Mouse (Mus musculus) embryo, embryonic 9.5 days (tissue): Measurements from ENCODE around the gene Fads3.

ENCODE experiments used
- DNase-seq: peaks from one replicate; pipeline ENCODE4 v3.0.0-alpha.2; 2017; ENCODE audit errors: extremely low spot score

Gene Fads3

DNA sequence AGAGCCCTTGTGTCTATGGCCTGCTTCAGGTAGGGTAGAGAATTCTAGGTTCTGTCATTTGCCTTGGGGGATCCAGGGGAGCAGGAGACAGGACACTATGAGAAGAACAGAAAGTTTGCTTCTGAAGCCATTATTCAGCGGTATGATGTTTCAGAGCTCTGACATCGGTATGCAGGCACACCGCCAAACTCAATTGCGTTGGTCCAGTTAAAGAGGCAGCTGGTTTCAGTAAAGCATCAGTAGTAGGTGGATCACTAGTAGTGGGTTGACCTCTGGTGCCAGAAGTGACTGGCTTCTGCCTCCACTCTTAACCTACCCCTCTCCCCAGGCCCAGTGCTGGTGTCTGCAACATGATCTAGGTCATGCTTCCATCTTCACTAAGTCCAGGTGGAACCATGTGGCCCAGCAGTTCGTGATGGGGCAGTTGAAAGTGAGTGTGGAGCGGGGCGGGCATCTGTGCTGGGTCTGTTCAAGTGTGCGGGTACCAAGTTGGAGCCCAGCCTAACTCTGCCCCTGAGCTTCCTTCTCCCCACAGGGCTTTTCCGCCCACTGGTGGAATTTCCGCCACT lies 12.4 kb downstream of the Fads3 start:
- DNase-seq: no peak

DNA sequence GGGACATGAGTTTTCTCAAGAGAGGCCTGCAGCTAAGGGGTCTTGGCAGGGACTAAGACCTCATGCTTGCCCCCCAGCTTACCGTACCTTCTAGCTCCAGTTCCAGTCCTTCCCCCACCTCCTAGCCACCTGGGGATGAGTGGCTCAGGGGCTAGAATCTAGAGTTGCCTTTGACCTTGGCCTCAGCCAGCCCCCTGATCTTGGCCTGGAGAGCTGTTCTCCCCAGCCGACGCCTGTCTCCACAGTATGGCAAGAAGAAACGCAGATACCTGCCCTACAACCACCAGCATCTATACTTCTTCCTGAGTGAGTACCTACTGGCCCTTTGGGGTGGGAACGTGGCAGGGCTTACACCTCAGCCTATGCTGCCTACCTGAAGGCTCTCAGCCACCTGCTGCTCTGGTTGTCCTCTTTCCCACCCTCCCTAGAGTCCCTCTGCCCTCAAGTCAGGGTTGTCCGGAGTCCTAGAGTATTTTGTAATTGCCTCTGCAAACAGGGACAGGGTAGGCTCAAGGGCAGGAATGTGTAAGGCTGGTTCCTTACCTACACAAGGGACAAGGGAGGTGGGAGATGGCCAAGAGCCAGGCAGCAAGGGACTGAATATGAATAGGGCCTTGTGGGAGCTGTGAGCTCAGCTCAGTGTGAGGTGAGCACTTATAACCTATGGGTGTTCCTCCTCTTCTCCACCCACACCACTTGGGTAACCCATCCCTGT lies 13.1 kb downstream of the Fads3 start:
- DNase-seq: no peak

DNA sequence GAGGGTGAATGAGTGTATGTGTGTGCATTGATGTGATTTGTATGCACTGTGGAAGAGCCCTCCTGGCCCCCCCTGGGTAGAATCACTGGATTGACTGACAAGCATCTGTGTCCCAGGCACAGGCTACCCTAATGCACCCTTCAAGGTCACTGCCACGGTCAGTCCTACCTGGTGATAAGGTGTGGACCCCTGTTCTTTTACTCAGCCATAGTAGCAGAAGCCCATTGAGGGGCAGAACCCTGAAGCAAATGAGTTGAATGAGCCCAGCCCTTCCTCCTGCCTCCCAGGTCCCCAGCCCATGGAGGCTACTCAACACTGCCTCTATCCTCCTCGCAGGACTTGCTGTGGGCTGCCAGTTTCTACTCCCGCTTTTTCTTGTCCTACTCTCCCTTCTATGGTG lies 13.9 kb downstream of the Fads3 start:
- no peak for DNase-seq

DNA sequence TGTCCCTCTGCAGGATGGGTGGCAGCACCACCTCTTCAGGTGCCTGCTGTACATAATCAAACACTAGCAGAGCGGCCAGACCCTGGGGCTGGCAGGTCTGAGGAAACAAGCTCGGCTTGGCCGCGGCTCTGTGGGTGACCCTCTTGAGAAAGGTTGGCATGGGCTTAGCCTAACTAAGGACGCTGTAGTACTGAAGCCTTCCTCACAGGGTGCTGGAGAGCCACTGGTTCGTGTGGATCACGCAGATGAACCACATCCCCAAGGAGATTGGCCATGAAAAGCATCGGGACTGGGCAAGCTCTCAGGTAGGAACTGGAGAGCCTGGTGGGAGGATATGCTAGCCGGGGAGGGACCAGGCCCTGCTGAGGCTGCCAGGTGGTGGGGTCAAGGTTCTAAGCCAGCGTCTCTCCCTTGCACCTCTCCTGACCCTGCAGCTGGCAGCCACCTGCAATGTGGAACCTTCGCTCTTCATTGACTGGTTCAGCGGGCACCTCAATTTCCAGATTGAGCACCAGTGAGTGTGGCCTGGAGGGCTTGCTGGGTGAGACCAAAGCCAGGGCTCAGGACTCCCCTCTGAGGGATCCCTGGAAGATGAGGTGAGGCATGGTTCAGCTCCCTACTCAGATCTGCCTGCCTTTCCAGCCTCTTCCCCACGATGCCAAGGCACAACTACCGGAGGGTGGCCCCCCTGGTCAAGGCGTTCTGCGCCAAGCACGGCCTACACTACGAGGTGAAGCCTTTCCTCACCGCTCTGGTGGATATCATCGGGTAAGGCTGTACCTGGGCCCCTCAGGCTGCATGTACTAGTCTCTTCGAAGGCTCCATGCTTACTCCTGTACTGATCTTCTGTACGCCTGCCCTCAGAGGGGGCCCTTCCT lies 14.7 kb downstream of the Fads3 start:
- DNase-seq: no peak

DNA sequence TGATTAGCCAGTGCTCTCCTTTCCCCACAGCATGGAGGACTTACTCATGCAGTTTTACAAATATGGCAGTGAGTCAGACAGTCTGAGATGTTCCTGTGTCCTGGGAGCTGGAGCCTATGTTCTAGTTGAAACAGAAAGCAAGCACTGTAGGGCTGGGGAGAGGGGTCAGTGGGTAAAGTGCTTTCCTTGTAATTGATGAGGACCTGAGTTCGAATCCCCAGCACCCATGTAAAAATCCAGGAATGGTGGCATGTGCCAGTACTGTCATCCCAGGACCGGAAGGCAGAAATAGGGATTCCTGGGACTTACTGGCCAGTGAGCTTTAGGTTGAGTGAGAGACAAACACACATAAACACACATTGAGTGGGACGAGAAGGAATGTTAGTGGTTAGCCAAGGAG lies 15.3 kb downstream of the Fads3 start:
- DNase-seq: no peak

DNA sequence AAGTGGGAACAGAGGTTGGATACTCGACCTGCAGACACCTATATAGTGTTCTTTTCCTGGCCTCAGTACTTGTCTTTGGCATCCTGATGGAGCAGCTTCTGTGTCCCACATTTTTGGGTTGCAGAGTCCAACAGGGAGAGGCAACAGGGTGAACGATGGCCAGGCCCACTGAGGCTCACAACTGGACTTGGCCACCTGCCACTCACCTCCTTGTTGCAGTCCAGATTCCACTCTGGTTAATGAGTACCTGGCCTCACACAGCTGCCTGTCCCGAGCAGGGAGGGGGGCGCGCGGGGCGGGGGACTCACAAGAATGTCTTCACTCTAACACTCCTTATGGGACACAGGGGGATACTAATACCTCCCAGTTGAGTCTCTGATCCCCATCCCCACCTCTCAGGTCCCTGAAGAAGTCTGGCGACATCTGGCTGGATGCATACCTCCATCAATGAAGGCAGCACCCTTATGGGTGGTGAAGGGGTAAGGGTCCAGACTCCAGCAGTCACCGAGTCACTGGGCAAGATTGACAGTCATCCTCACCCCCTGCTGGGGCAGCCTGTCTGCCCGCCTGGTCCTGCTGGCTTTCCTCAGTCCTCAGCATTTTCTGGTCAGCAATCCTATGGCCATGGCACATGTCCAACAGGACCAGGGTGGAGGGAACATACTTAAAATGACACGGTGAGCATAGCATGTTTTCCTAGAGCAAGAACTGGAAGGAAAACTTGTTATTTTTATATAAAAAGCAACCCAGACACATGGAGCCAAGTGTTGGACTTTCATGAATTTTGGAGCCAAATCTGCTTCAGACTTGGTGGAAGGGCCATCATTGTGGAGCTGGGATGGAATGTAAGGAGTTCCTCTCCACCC lies 16.4 kb downstream of the Fads3 start:
- no peak for DNase-seq

DNA sequence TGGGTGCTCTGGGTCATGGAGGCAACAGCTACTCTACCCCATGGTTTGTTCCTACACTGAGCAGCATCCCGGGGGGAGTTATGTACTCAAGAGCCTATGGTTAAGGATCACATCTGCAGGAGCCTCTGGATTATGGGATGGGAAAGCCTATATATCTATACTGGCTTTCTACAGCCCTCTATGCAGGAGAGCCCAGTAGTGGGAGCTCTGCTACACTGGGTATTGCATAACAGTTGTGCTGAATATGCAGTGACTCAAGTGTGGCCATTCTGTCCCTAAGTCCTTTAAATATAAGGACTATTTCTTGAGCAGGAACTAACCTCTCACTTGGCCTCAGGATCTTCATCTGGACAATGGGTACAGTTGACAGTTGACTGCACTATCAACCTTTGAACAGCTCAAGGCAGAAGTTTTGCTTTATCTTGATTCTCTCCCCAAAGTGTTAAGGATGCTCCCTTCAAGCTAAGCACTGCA lies 17.0 kb downstream of the Fads3 start:
- no peak for DNase-seq

DNA sequence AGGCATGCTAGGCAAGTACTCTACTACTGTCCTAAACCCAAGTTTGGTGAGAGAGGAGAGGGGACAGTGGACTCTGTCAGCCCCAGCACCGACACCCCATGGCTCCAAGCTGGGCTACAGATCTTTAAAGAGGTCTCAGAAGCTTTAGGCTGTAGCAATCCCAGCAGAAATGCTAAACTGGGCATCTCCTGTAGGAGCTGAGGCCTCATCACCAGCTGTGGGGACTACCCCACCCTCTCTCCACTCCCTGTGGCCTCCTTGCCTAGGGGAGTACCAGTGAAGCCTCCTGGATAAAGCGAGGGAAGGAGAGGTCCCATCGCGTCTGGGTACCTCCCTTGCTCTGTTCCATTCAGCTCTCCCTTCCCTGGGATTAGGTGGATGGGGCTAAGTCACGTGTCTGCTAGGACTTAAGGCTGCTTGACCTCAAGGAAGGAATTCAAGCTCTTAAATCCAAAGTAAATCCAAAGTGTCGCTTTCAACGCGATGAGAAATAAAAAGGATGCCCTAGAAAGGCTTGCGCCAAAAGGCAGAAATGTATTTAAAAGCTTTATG lies 17.6 kb downstream of the Fads3 start:
- DNase-seq: no peak

DNA sequence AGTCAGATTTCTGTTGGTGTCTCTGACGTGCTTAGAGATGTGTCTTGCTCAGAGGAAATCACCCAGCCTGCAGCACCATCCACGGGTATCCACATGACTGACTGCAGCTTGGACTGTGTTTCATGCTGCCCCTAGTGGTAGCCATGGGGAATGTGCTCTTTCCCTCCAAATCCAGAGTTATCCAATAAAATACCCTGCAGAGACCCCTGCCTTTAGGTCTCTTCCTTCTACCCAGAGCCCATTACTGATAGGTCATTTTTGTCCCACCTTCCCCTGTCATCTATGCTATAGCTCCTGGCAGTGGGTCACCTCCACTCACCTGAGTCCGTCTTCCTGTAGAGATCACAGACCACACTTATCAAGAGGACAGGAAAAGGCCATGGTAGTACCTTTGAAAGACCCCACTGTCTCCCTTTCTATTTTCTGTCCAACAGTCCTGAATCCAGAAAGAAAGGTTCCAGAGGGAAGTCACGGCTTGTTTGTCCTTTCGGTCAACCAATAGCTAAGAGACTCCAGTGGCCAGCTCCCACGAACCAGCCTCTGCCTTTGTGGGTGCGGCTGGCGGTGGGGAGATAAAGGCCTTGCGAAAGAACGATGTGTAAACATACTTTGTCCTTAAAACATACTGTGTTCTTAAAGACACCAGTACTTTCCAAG lies 18.7 kb downstream of the Fads3 start:
- DNase-seq: peak; percentile 49

DNA sequence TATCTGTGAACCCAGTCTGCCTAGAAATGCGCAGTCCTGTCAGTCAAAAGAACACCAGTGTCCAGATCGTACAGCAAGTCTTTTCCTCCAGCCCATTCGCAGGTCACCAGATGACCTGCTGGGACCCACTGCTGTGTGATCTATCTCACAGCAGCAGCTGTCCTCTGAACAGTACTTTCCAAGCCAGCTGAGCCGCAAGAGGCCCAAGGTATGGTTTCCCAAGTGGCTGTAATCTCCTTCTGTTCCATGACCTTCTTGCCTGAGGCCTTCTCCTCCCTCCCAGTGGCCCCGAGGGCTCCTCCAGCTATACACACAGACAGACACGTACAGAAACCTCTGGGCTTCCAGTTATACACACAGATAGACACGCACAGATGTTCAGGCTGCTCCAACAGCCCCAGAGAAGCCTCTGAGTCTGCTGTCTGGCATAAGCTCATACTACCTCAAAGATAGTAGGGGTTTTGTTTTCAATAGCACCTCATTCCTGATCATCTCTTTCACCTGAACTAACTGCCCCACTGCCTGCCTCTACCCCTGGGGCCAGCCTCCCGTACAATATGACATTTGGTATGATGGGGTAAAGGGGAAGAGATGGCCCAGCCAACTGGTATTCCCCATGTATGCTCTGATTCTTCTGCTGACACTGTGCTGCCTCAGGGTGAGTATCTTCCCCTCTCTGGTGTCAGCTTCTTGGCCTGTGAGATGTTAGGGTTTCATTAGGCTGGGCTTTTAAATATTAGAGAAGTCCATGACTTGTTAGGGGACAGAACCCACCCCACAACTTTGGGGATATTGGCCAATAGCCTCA lies 19.6 kb downstream of the Fads3 start:
- no peak for DNase-seq

DNA sequence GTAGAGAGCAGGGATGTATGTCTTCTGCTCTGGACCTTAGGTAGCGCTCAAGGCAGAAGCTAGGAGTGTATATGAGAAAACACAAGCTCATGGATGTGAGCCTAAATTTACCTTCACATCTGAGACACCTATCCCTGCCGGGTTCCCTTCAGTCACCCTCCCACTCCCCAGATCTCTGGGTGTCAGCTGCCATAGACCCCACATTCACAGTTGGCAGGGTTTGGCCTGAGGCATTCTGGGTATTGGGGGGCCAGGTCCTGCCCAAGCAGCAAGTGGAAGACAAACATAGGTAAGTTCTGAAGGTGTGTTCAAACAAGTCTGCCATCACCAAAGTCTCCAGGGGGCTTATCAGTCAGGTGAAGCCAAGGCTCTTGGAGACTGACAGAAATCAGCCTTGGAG lies 20.3 kb downstream of the Fads3 start:
- DNase-seq: no peak

DNA sequence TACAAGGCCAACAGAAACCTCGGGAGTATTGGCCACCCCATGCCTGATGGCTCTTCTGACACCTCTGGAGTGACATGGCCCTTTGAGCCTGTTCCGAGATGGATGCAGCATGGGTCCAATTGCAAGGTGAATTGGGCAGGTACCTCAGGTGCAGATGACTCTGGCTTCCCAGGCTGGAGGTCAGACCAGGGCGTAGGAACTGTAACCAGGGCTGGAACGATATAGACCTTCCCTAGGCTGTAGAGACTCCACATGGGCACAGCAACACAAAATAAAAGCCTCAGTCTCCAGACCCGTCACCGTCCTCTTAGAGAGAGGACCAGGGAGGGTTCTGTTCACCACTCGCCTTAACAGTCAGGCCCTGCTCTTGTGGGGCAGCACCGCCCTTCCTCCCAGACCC lies 20.9 kb downstream of the Fads3 start:
- DNase-seq: no peak

DNA sequence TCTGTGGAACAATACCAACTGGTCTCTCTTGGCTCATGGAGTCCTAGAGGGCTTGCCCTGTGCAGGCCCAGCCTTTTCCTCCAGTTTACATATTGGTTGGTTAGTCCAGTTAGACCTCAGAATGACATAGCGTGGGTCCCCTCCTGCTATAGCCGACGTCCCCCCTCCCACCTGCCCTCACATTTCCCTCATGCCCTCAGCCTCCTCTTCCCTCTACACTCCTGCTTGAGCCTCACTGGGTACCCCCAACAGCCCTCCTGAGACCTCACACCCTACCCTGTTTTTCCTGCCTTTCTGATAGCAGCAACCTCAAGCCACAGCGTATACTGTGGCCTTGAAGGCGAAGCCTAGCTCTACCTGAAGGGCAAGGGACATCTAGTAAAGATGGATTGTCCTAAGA lies 21.5 kb downstream of the Fads3 start:
- DNase-seq: no peak

DNA sequence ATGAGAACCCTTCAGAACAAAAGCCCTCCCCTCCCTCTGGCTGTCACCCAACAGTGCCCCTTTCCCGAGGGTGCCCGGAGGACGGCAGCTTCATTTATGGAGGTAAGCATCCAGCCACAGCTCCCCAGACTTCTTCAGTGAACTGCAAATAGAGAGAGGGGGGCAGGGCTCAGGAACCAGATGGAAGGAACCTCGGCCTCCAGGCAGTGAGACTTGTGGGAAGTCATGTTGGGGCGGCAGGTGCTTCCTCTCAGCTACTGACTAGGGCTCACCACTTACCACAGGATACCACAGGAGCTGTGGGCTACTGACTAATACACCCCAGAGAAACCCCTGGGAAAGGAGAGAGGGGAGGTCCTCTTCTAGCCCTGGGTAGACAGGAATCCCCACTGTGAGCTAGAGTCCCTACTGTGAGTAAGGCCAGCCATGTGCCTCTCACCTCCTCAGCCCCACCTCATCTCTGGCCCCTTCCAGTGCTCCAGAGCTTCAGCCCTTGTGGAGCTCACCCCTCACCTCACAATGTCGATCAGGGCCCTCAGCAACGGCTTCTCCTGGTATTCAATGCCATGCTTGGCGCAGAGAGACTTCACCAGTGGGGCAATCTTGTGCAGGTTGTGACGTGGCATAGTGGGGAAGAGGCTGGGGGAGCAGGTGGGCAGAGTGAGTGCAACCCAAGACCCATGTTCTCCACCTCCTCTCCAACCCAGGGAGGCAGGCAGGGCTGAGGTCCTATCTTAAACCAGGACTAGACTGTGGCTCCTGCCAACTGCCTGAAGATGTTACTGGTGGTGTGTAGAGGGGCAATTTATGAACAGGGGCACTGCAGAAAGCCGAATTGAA lies 23.0 kb downstream of the Fads3 start:
- no peak for DNase-seq

DNA sequence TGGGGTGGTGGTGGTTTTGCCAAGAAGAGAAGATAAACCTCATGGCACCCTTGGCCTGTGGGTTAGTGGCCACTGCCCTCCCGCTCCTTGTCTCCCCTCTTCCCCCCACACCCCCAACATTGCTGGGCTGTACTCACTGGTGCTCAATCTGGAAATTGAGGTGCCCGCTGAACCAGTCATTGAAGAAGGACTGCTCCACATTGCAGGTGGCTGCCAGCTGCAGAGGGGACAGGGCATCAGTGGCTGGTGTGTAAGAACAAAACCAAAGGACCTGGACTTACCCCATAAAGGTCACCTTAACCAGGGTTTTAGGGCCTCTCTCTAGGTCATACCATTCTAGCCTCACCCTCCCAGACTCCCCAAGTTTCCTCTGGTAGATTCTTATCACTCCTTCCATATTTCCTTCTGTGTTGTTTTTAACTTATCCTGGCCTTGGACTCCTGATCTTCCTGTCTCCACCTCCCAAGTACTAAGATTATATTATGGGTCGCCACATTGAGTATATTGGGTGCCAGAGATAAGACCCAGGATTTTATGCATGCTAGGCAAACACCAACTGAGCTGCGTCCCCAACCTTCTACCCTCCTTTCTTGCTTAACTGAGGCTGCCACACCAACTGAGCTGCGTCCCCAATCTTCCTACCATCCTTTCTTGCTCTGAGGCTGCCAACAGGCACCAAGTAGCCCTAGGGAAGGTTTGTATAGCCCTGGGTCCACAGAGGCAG lies 24.3 kb downstream of the Fads3 start:
- no peak for DNase-seq

DNA sequence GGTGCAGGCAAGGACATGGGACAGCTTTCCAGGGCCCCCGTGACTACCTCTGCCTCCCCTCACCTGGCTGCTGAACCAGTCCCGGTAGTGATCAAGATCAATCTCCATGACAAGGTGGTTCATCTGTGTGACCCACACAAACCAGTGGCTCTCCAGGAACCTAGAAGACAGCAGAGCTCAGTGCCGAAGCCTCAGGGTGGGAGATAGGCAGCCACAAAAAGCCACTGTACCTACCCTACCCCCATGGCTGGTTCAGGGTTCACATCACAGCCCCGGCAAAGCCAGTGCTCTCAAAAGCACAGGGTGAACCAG lies 24.8 kb downstream of the Fads3 start:
- no peak for DNase-seq

DNA sequence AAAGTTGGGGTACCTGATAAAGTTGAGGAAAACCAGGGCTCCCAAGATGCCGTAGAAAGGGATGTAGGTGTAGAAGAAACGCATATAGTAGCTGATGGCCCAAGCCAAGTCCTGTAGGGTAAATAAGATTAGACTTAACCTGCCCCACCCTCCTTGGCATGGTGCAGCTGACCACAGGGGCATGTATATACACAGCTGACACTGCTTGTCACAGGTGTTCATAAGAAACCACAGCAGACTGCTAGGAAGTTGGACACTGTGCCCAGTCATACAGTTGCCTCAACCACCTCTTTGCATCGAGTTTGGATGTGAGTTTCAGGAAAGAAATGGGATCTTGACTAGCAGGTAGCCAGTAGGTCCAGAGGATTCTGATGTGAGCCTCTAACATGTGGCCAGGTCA lies 25.1 kb downstream of the Fads3 start:
- no peak for DNase-seq

DNA sequence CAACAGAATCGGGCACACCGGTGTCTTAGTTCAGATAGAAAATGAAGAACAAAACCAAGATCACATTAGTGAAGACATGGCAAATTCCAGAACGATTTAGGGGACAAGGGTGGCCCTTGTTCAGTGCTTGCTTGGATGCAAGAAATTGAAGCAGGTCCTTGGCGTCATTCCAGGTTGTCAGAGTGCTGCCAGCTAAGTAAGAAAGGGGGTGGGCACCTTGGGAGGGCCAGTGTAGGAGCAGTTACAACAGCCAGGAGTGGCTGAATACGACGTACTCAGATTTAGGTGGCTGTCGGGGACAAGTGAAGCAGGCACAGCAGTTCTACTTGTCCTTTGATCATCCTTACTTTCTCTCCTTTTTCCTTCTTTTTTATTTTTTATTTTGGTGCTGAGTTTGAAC lies 26.3 kb downstream of the Fads3 start:
- no peak for DNase-seq
